Mouse (Mus musculus) spleen, adult 2 months (tissue): ENCODE results near the gene Fam227b.

Experiments
- CTCF ChIP-seq: fragments of 200-500 bp; IDR thresholded peaks from 2 replicates; pipeline ENCODE4 v1.5.1; 2011; ENCODE audit warnings: mild to moderate bottlenecking, inconsistent platforms; ENCODE audit not compliant: insufficient read depth, insufficient read length, insufficient replicate concordance; ENCODE audit errors: extremely low read depth
- POLR2A ChIP-seq: fragments of 200-500 bp; IDR thresholded peaks from 2 replicates; pipeline ENCODE4 v1.6.1; 2011; ENCODE audit warnings: low read depth, low read length, inconsistent platforms

DNA sequence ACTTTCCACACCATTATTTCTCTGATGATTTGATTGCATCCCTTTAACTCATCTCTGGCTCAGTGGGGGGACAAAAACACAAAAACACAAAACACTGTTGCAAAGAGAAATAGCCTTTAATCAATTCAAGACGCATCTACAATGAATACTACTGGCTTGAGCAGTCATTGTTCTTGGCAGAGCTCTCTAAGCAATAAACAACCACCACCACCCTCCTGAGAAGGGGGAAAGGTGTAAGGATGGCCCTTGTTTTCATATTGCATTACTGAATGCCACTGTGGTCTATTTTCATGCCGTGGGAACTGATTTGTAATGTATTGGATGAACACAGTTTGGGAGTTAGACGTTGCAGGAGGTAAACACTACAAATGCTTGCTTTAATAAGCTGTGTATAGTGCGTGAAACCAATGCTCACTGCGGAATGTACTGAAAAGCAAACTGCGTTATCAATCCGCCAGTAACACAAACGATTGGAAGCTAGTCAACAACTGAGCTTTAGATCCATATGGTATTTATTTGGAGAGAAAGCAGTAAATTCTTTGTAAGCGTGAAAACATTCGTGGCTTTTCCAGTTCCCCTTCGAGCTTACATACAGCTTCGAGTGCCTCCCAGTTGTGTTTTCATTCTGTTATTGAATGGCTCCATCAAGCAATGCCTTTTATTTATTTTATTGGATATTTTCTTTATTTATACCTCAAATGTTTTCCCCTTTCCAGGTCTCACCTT is 44.0 kb upstream of the Fam227b start:
- TF ChIP-seq CTCF = no peak
- TF ChIP-seq POLR2A = no peak
